Mouse (Mus musculus) spleen, adult 2 months (tissue): ENCODE results near the gene Cfap61.

Source experiments
- CTCF ChIP-seq: fragments of 200-500 bp; IDR thresholded peaks from 2 replicates; pipeline ENCODE4 v1.5.1; 2011; ENCODE audit warnings: mild to moderate bottlenecking, inconsistent platforms; ENCODE audit not compliant: insufficient read depth, insufficient read length, insufficient replicate concordance; ENCODE audit errors: extremely low read depth
- POLR2A ChIP-seq: fragments of 200-500 bp; IDR thresholded peaks from 2 replicates; pipeline ENCODE4 v1.6.1; 2011; ENCODE audit warnings: low read depth, low read length, inconsistent platforms

DNA sequence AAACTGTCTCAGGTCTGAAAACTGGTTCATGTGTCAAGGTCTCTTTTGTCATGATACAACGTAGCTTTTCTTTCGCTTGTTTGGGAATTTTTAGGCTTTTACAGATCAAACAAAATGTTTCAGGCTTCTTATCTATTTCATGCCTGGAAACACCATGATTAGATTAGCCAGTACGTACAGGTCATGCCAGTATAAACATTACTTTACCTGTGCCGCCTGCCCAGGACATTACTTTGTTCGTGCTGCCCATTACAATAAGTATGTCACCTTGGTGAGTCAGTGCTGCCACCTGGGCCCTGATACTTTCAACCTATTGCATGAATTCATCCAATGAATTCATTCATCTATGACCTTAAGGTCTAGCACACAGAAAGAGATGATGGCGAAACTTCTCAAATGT lies 88.3 kb downstream of the Cfap61 start:
- TF ChIP-seq POLR2A (no peak), CTCF (no peak)
